Mouse (Mus musculus): ENCODE measurements around the gene Baz2b. TPM values are rescaled to one million over a fixed set of nuclear protein-coding genes. Genes with fewer than 3 reads are reported as not detected.

Gene Baz2b
- polyA plus RNA-seq, 2 experiments, result 36.0 to 45.6 TPM

DNA sequence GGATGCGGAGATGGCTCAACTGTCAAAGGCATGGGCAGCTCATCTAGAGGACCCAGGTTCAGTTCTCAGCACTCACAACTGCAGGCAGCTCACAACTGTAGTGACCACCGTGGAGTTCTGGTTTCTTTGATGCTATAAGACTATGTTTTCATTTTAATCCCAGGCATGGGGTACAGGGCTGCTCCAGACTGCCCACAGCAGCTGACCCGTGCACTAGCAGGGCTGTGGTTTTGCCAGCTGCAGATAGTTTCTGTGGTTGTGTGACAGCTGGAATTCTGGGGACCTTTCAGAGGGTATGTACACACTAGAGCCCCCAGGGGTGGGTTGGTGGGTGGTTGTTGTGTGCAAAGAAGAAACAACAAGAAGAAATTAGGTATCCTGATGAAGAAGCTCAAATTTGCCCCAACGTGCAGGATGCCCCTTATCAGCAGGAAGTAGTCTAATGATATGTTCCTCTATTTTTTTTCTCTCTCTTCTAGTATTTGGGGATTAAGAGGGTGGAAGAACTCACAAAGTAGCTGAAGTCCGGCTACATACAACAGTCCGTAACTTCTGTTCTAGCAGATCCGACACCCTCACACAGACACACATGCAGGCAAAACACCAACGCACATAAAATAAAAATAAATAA is 6.6 kb downstream of the Baz2b start:
- H3K27ac ChIP-seq (replicated peaks; ENCODE audit: low read depth, low read length), result no peak overlapping the region
- H3K36me3 ChIP-seq (ENCODE audit: control insufficient read depth, insufficient read depth, low read length), result peaks cover 6% of the 10 kb centered on the region
- DNase-seq (ENCODE audit: low spot score) (no peak), ATAC-seq (ENCODE audit: low FRiP score, low read depth) (no peak)
- H3K9me3 ChIP-seq (ENCODE audit: control insufficient read depth, low read length), result no peaks in the 10 kb centered on the region
- TF ChIP-seq POLR2A (IDR thresholded peaks at IDR 0.05; ENCODE audit: borderline replicate concordance, extremely low read depth, insufficient read depth, insufficient read length), result no peak
- no peak overlapping the region for H3K4me3 ChIP-seq (replicated peaks; ENCODE audit: low read length)
- H3K27me3 ChIP-seq (ENCODE audit: control insufficient read depth, insufficient read depth, low read length), result no peaks in the 10 kb centered on the region
- 89% methylated on average over 8 of the region's 8 CpGs for WGBS
- peaks cover 4% of the 10 kb centered on the region for H3K4me1 ChIP-seq (ENCODE audit: control insufficient read depth, insufficient read depth, low read length)
- no peak overlapping the region for H3K4me2 ChIP-seq (replicated peaks; ENCODE audit: low read depth, low read length, severe bottlenecking)
- H3K9ac ChIP-seq (ENCODE audit: low read depth, low read length, severe bottlenecking), result no peak overlapping the region

DNA sequence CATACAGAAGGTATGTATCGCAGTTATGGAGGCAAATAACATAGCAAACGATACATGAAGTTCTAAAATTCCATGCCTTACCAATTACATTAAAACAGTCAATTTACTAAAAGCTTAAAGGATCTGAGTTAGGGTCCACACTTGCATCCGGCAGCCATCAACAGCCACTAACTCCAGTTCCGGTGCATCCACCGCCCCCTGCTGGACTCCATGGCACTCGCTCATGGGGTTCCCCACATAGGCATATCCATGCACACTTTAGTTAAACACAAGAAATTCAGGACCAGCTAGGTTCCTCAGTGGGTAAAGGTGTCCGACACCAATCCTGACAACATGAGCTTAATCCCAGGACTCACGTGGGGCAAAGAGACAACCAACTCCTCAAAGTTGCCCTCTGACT is 9.0 kb downstream of the Baz2b start:
- Histone ChIP-seq H3K36me3 (ENCODE audit: control insufficient read depth, insufficient read depth, low read length) (no peaks in the 10 kb centered on the region; the same call in none of the 2 replicates), H3K4me1 (ENCODE audit: control insufficient read depth, insufficient read depth, low read length) (no peaks in the 10 kb centered on the region), H3K27ac (replicated peaks; ENCODE audit: low read depth, low read length) (no peak overlapping the region), H3K9me3 (ENCODE audit: control insufficient read depth, low read length) (no peaks in the 10 kb centered on the region), H3K27me3 (ENCODE audit: control insufficient read depth, insufficient read depth, low read length) (no peaks in the 10 kb centered on the region), H3K4me3 (replicated peaks; ENCODE audit: low read length) (no peak overlapping the region), H3K9ac (ENCODE audit: low read depth, low read length, severe bottlenecking) (no peak overlapping the region), H3K4me2 (replicated peaks; ENCODE audit: low read depth, low read length, severe bottlenecking) (no peak overlapping the region)
- TF ChIP-seq POLR2A (IDR thresholded peaks at IDR 0.05; ENCODE audit: borderline replicate concordance, extremely low read depth, insufficient read depth, insufficient read length), result no peak
- ATAC-seq (ENCODE audit: low FRiP score, low read depth), result no peak
- 56% methylated on average over 8 of the region's 8 CpGs for WGBS
- no peak for DNase-seq (ENCODE audit: low spot score)

DNA sequence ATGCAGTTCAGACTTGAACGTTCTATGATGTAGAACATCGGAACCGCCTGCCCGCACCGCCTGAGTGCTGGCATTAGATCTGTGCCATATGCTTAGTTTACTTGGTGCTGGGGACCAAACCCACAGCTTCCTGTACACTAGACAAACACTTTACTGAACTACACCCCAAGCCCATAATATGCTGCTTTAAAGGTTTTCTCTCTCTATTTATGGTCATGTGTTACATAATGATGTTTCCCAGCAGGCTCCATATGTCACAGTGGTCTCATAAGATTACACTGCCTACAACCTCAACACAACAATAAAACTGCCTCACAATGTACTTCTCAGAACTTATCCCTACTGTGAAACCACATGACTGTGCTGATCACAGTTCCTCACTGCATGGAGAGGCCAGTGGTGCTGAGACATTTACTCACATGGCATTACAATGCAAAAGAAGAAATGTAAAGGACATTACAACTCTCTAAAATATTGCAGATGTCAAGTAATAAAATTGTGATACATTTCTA is 9.5 kb downstream of the Baz2b start:
- DNase-seq (ENCODE audit: low spot score) (no peak), ATAC-seq (ENCODE audit: low FRiP score, low read depth) (no peak)
- Histone ChIP-seq H3K4me1 (ENCODE audit: control insufficient read depth, insufficient read depth, low read length) (no peaks in the 10 kb centered on the region), H3K27me3 (ENCODE audit: control insufficient read depth, insufficient read depth, low read length) (no peaks in the 10 kb centered on the region), H3K36me3 (ENCODE audit: control insufficient read depth, insufficient read depth, low read length) (no peaks in the 10 kb centered on the region; the same call in none of the 2 replicates), H3K4me2 (replicated peaks; ENCODE audit: low read depth, low read length, severe bottlenecking) (no peak overlapping the region), H3K4me3 (replicated peaks; ENCODE audit: low read length) (no peak overlapping the region), H3K9ac (ENCODE audit: low read depth, low read length, severe bottlenecking) (no peak overlapping the region), H3K9me3 (ENCODE audit: control insufficient read depth, low read length) (no peaks in the 10 kb centered on the region), H3K27ac (replicated peaks; ENCODE audit: low read depth, low read length) (no peak overlapping the region)
- 85% methylated on average over 5 of the region's 5 CpGs for WGBS
- TF ChIP-seq POLR2A (IDR thresholded peaks at IDR 0.05; ENCODE audit: borderline replicate concordance, extremely low read depth, insufficient read depth, insufficient read length), result no peak

DNA sequence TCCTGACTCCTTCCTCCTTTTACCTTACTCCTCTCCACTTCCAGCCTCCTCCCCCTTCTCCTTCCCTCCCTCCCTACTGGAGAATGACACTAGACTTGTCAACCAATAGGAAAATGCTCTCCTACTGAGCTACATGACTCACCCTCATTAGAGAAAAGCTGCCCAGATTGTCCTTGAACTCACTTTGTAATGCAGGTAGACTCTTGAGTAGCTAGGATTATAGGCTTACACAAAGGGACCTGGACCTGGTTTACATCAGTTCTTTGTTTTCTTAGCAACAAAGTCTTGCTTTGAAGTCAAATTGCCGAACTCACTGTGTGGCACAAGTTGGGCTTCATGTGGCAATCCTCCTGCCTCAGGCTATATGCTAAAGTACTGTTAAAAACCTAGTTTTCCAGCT is 12.8 kb downstream of the Baz2b start:
- WGBS, result 57% methylated on average over 1 of the region's 1 CpGs
- Histone ChIP-seq H3K4me2 (replicated peaks; ENCODE audit: low read depth, low read length, severe bottlenecking) (no peak overlapping the region), H3K9me3 (ENCODE audit: control insufficient read depth, low read length) (no peaks in the 10 kb centered on the region), H3K9ac (ENCODE audit: low read depth, low read length, severe bottlenecking) (no peak overlapping the region), H3K4me3 (replicated peaks; ENCODE audit: low read length) (no peak overlapping the region), H3K36me3 (ENCODE audit: control insufficient read depth, insufficient read depth, low read length) (no peaks in the 10 kb centered on the region), H3K27me3 (ENCODE audit: control insufficient read depth, insufficient read depth, low read length) (no peaks in the 10 kb centered on the region), H3K27ac (replicated peaks; ENCODE audit: low read depth, low read length) (no peak overlapping the region), H3K4me1 (ENCODE audit: control insufficient read depth, insufficient read depth, low read length) (no peaks in the 10 kb centered on the region)
- no peak for DNase-seq (ENCODE audit: low spot score)
- no peak for ATAC-seq (ENCODE audit: low FRiP score, low read depth)
- no peak for TF ChIP-seq POLR2A (IDR thresholded peaks at IDR 0.05; ENCODE audit: borderline replicate concordance, extremely low read depth, insufficient read depth, insufficient read length)

DNA sequence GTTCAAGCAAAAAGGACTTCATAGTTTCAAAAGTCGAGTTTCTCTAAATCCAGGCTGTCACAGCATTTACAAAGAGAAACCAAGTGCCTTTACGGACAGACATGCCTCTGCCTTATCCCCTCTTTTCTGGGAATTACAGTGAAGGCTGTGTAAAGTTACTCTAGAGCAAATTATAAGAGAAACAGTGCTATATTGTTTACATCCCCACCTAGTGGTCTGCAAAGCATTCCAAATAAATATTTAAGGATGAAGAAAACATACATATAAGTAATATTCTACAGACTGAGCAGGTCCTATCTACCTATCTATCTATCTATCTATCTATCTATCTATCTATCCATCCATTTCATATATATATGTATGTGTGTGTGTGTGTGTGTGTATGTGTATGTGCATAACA is 27.9 kb downstream of the Baz2b start:
- Histone ChIP-seq H3K9me3 (ENCODE audit: control insufficient read depth, low read length) (no peaks in the 10 kb centered on the region), H3K9ac (ENCODE audit: low read depth, low read length, severe bottlenecking) (no peak overlapping the region), H3K4me1 (ENCODE audit: control insufficient read depth, insufficient read depth, low read length) (no peaks in the 10 kb centered on the region), H3K36me3 (ENCODE audit: control insufficient read depth, insufficient read depth, low read length) (no peaks in the 10 kb centered on the region), H3K27me3 (ENCODE audit: control insufficient read depth, insufficient read depth, low read length) (no peaks in the 10 kb centered on the region), H3K4me3 (replicated peaks; ENCODE audit: low read length) (no peak overlapping the region), H3K27ac (replicated peaks; ENCODE audit: low read depth, low read length) (no peak overlapping the region), H3K4me2 (replicated peaks; ENCODE audit: low read depth, low read length, severe bottlenecking) (no peak overlapping the region)
- ATAC-seq (ENCODE audit: low FRiP score, low read depth) (no peak), DNase-seq (ENCODE audit: low spot score) (no peak)
- 56% methylated on average over 2 of the region's 2 CpGs for WGBS
- no peak for TF ChIP-seq POLR2A (IDR thresholded peaks at IDR 0.05; ENCODE audit: borderline replicate concordance, extremely low read depth, insufficient read depth, insufficient read length)
